Mouse (Mus musculus): Measurements from ENCODE around the gene Akr1b7. TPM values are rescaled to one million over a fixed set of nuclear protein-coding genes. Genes with fewer than 3 reads are reported as not detected.
A peak's percentile ranks its signal among the peaks of the same experiment; 100 is the strongest.
"Not testable (repeated sequence)": the region's sequence is repeated elsewhere in the genome, so short reads cannot be mapped to it uniquely, and the experiment has no call there.

Gene Akr1b7
- polyA plus RNA-seq, 1 experiment from 2014 or later = 135 TPM

DNA sequence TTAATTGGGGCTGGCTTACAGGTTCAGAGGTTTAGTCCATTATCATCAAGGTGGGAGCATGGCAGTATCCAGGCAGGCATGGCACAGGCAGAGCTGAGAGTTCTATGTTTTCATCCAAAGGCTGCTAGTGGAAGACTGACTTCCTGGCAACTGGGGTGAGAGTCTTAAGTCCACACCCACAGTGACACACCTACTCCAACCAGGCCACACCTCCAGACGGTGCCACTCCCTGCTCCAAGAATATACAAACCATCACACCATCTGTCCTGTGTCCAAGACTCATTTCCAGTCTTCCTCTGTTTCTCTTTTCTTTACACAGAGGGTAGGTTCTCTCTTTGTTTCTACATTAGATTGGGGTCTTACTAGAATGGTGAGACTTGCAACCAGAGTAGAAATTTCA lies 1.3 kb downstream of the Akr1b7 start:
- ATAC-seq (ENCODE audit: low FRiP score, low TSS enrichment); H3K4me1 ChIP-seq (ENCODE audit: insufficient read depth, low read length); H3K27ac ChIP-seq (ENCODE audit: low read length); H3K4me2 ChIP-seq (replicated peaks; ENCODE audit: low read depth, low read length); H3K9me3 ChIP-seq (ENCODE audit: low read length); H3K36me3 ChIP-seq (ENCODE audit: insufficient read depth, low read length); H3K9ac ChIP-seq (replicated peaks; ENCODE audit: low read length); H3K4me3 ChIP-seq (ENCODE audit: low read length); H3K27me3 ChIP-seq (ENCODE audit: insufficient read depth, low read length): not testable (repeated sequence)
- WGBS = 76% methylated on average over 1 of the region's 1 CpGs

DNA sequence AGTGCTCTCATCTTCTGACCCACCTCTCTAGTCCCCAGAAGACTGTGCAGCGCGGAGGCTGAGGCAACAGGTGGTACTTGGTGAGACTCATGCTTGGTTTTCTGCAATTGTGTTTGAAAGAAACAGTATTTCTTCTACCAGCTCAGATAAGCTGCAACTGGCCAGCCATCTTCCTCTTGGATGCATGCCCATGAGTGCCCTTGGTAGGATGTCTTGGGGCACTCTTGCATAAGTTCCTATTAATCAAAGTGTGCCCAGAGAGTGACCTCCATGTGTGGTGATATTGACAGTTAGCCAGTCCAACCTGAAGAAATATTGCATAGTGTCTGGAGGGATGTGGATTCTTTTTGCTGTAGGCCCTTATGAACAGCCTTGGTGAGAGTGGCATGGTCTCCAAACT lies 4.4 kb downstream of the Akr1b7 start:
- no peak for ATAC-seq (ENCODE audit: low FRiP score, low TSS enrichment)
- Histone ChIP-seq H3K27ac (ENCODE audit: low read length) (no peak overlapping the region), H3K36me3 (ENCODE audit: insufficient read depth, low read length) (no peaks in the 10 kb centered on the region), H3K4me3 (ENCODE audit: low read length) (no peak overlapping the region), H3K9me3 (ENCODE audit: low read length) (no peaks in the 10 kb centered on the region), H3K9ac (replicated peaks; ENCODE audit: low read length) (no peak overlapping the region), H3K27me3 (ENCODE audit: insufficient read depth, low read length) (no peaks in the 10 kb centered on the region), H3K4me1 (ENCODE audit: insufficient read depth, low read length) (peaks cover 6% of the 10 kb centered on the region; the same call in 1 of the 2 replicates), H3K4me2 (replicated peaks; ENCODE audit: low read depth, low read length) (no peak overlapping the region)
- 97% methylated on average over 2 of the region's 2 CpGs for WGBS

DNA sequence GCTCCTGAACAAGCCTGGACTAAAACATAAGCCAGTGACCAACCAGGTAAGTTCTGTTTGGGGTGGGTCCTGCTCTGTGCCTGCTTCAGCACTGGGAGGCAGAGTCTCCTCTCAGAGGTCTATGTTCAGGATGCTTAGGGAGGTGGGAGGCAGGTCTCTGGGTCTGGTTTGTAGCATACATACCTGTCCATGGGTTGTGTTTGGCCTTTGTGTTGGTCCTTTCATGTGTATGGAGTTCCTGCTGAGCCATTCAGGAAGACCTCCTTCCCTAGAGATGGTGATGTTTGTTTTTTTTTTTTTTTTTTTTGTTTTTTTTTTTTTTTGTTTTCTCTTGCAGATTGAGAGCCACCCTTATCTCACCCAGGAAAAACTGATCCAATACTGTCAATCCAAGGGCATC lies 6.9 kb downstream of the Akr1b7 start:
- H3K27ac ChIP-seq (ENCODE audit: low read length) = no peak overlapping the region
- no peak overlapping the region for H3K4me3 ChIP-seq (ENCODE audit: low read length)
- ATAC-seq (ENCODE audit: low FRiP score, low TSS enrichment) = no peak
- no peaks in the 10 kb centered on the region for H3K27me3 ChIP-seq (ENCODE audit: insufficient read depth, low read length)
- H3K4me2 ChIP-seq (replicated peaks; ENCODE audit: low read depth, low read length) = no peak overlapping the region
- no peaks in the 10 kb centered on the region for H3K36me3 ChIP-seq (ENCODE audit: insufficient read depth, low read length)
- no peaks in the 10 kb centered on the region for H3K4me1 ChIP-seq (ENCODE audit: insufficient read depth, low read length)
- H3K9me3 ChIP-seq (ENCODE audit: low read length) = no peaks in the 10 kb centered on the region
- H3K9ac ChIP-seq (replicated peaks; ENCODE audit: low read length) = no peak overlapping the region

DNA sequence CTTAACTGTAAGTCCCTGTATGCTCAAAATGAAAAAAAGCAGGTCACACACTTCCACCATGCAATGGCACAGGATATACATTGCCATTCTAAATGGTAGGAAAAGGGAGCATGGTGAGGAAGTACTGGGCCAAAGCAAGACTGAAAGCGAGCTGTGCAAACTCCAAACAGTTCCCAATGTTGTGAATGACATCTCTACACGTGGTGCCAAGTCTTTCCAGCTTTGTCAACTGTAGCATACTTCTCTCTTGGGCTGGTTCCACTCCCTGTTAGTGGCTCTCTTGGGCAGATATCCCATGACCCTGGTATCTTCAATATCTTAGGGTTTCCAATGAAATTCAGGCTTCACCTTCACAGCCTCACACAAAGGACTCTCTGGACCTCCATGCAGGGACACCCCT lies 26.9 kb downstream of the Akr1b7 start:
- 61% methylated on average over 2 of the region's 2 CpGs for WGBS
- Histone ChIP-seq H3K27me3 (ENCODE audit: insufficient read depth, low read length) (no peaks in the 10 kb centered on the region), H3K4me3 (ENCODE audit: low read length) (no peak overlapping the region), H3K9ac (replicated peaks; ENCODE audit: low read length) (no peak overlapping the region), H3K4me2 (replicated peaks; ENCODE audit: low read depth, low read length) (no peak overlapping the region), H3K9me3 (ENCODE audit: low read length) (no peaks in the 10 kb centered on the region), H3K4me1 (ENCODE audit: insufficient read depth, low read length) (no peaks in the 10 kb centered on the region), H3K36me3 (ENCODE audit: insufficient read depth, low read length) (no peaks in the 10 kb centered on the region), H3K27ac (ENCODE audit: low read length) (no peak overlapping the region)
- ATAC-seq (ENCODE audit: low FRiP score, low TSS enrichment) = no peak

DNA sequence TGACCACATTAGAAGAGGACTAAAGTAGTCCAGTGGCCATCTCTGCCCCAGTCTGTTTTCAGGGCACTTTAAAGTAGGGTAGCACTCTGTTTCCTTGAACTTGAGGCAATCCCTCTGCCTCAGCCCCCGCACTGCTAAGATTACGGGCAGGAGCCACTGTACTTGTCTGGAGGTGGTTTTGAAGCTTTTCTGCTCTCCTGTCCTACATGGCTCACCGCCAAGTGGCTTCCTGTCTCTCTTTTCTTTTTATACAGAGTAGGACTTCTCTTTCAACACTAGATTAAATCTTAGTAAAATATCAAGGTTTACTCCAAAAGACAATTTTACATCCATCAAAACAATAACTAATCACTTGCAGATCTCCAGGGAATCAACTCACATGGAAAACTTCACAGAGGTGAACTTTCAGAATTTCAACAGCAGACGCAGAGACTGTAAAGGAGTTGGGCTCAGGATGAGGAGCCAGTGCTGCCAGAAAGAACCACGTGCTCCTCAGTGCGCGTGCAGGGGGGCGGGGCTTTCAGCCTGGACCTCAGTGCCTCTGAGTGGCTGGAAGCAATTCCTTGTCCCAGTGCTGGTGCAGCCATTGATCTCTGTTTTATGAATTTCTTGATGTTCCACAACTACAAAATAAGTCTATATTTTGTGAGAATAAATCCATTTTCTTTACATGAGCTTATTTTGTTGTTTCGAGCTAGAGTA lies 29.6 kb downstream of the Akr1b7 start:
- 62% methylated on average over 9 of the region's 9 CpGs for WGBS
- Histone ChIP-seq H3K9ac (replicated peaks; ENCODE audit: low read length) (no peak overlapping the region), H3K9me3 (ENCODE audit: low read length) (no peaks in the 10 kb centered on the region), H3K4me3 (ENCODE audit: low read length) (no peak overlapping the region), H3K27ac (ENCODE audit: low read length) (no peak overlapping the region), H3K4me2 (replicated peaks; ENCODE audit: low read depth, low read length) (no peak overlapping the region), H3K36me3 (ENCODE audit: insufficient read depth, low read length) (no peaks in the 10 kb centered on the region), H3K27me3 (ENCODE audit: insufficient read depth, low read length) (no peaks in the 10 kb centered on the region), H3K4me1 (ENCODE audit: insufficient read depth, low read length) (no peaks in the 10 kb centered on the region)
- ATAC-seq (ENCODE audit: low FRiP score, low TSS enrichment) = no peak

DNA sequence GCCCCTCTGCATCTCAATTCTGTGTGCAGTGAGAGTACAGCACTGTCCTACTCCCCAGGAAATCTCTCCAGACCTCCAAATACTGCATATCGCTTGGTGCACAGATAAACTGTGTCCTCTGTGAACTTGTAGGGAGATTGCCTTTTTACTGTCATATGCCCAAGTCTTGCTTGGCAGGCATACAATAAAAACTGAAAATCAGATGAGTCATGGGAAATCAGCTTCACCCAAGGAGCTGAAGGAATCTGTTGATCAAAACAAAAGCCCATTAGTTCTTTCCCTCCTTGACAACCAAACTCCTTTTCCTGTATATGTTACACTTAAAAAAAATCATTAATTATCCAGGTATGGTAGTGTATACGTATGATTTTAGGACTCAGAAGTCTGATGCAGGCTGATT lies 31.7 kb downstream of the Akr1b7 start:
- no peak overlapping the region for H3K4me3 ChIP-seq (ENCODE audit: low read length)
- no peak overlapping the region for H3K4me2 ChIP-seq (replicated peaks; ENCODE audit: low read depth, low read length)
- no peaks in the 10 kb centered on the region for H3K27me3 ChIP-seq (ENCODE audit: insufficient read depth, low read length)
- H3K36me3 ChIP-seq (ENCODE audit: insufficient read depth, low read length) = no peaks in the 10 kb centered on the region
- H3K9ac ChIP-seq (replicated peaks; ENCODE audit: low read length) = no peak overlapping the region
- no peaks in the 10 kb centered on the region for H3K4me1 ChIP-seq (ENCODE audit: insufficient read depth, low read length)
- no peak overlapping the region for H3K27ac ChIP-seq (ENCODE audit: low read length)
- no peak for ATAC-seq (ENCODE audit: low FRiP score, low TSS enrichment)
- H3K9me3 ChIP-seq (ENCODE audit: low read length) = no peaks in the 10 kb centered on the region
- 79% methylated on average over 2 of the region's 2 CpGs for WGBS

DNA sequence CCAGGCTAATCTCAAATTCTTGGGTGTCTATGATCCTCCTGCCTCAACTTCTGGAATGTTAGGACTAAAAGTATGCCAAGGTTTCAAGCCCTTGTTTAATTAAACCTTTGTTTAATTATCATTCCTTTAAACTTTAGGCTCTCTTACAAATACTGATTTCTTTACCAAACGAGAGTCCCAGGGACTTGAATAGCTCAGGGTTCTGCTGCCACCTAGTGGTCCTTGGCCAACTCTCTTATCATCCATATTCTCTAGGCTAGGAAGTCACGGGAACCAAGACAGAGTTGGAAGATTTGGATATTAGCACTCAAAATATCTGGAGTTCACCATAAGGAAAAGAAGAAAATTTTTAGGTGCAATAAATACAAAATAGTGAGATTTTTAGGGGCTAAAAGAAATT lies 35.8 kb downstream of the Akr1b7 start:
- H3K36me3 ChIP-seq (ENCODE audit: insufficient read depth, low read length) = no peaks in the 10 kb centered on the region
- 6% methylated on average over 2 of the region's 2 CpGs for WGBS
- no peaks in the 10 kb centered on the region for H3K4me1 ChIP-seq (ENCODE audit: insufficient read depth, low read length)
- H3K9ac ChIP-seq (replicated peaks; ENCODE audit: low read length) = no peak overlapping the region
- no peak overlapping the region for H3K4me2 ChIP-seq (replicated peaks; ENCODE audit: low read depth, low read length)
- no peaks in the 10 kb centered on the region for H3K27me3 ChIP-seq (ENCODE audit: insufficient read depth, low read length)
- H3K27ac ChIP-seq (ENCODE audit: low read length) = no peak overlapping the region
- H3K4me3 ChIP-seq (ENCODE audit: low read length) = no peak overlapping the region
- no peaks in the 10 kb centered on the region for H3K9me3 ChIP-seq (ENCODE audit: low read length)
- no peak for ATAC-seq (ENCODE audit: low FRiP score, low TSS enrichment)

DNA sequence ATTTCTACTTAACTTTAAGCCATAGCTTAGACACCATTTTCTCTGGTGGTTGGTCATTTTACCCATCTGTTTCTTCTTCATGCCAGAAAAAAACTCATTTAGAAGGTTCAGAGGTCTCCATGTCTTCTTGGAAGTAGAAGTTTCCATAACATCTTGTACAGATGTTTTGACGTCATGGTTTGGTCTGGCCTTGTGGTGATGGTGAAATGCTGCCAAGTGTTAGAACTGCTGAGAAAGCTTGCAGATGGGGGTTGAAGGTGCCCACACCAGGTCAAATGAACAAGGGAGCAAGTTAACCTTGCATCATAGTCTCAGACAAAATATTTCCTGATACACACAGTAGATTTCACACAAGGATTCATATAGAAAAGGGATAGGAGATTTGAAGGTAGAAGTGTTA lies 36.6 kb downstream of the Akr1b7 start:
- Histone ChIP-seq H3K4me3 (ENCODE audit: low read length) (no peak overlapping the region), H3K4me2 (replicated peaks; ENCODE audit: low read depth, low read length) (no peak overlapping the region), H3K27me3 (ENCODE audit: insufficient read depth, low read length) (no peaks in the 10 kb centered on the region), H3K4me1 (ENCODE audit: insufficient read depth, low read length) (peaks cover 4% of the 10 kb centered on the region; the same call in 1 of the 2 replicates), H3K9ac (replicated peaks; ENCODE audit: low read length) (no peak overlapping the region), H3K27ac (ENCODE audit: low read length) (no peak overlapping the region), H3K9me3 (ENCODE audit: low read length) (no peaks in the 10 kb centered on the region), H3K36me3 (ENCODE audit: insufficient read depth, low read length) (no peaks in the 10 kb centered on the region)
- ATAC-seq (ENCODE audit: low FRiP score, low TSS enrichment) = no peak
- 72% methylated on average over 1 of the region's 1 CpGs for WGBS

DNA sequence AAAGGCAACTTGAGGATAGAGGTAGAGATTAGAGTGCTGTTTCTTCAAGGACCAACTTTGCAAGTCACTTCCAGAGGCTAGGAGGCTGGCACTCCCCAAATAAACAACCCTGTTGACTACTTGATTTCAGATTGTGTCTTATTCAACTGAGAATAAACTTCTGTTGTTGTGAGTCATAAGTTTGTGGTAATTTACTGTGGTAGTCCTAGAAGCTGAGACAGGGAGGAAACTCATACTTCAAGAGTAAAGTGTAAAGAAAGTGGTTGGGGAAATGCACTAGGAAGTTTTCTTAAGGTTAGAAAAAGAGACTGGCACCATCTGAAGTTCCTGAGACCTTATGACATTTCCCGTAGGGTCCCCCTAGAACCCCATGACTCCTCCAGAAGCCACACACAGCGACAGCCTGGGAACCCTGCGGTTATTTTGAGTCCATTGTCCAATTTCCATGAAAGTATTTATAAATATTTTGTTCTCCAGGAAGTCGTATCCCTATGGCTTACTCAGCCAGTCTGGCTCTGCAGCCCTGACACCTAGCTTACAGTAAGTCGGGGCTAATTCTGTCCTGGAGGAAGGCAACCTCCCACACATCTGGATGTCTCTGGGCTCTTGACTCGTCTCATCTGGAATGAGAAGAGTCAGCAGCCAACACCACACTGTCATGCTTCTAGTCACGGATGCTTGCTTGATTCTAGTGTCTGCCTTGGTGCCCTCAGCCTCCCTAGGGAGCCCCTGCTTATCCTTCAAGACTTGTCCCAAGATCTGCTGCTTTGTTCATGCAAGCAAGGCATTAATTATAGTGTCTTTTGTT lies 41.0 kb downstream of the Akr1b7 start:
- ATAC-seq (ENCODE audit: low FRiP score, low TSS enrichment) = no peak; the same call in 1 of the 2 replicates
- H3K27ac ChIP-seq (ENCODE audit: low read length) = 0 out of 2 replicates have a peak overlapping the region, but pooled peaks have one; percentile 17
- no peak overlapping the region for H3K4me3 ChIP-seq (ENCODE audit: low read length)
- no peaks in the 10 kb centered on the region for H3K27me3 ChIP-seq (ENCODE audit: insufficient read depth, low read length)
- no peak overlapping the region for H3K4me2 ChIP-seq (replicated peaks; ENCODE audit: low read depth, low read length)
- no peaks in the 10 kb centered on the region for H3K36me3 ChIP-seq (ENCODE audit: insufficient read depth, low read length)
- peaks cover 4% of the 10 kb centered on the region; the same call in 1 of the 2 replicates for H3K4me1 ChIP-seq (ENCODE audit: insufficient read depth, low read length)
- 27% methylated on average over 7 of the region's 7 CpGs for WGBS
- no peaks in the 10 kb centered on the region for H3K9me3 ChIP-seq (ENCODE audit: low read length)
- H3K9ac ChIP-seq (replicated peaks; ENCODE audit: low read length) = no peak overlapping the region

DNA sequence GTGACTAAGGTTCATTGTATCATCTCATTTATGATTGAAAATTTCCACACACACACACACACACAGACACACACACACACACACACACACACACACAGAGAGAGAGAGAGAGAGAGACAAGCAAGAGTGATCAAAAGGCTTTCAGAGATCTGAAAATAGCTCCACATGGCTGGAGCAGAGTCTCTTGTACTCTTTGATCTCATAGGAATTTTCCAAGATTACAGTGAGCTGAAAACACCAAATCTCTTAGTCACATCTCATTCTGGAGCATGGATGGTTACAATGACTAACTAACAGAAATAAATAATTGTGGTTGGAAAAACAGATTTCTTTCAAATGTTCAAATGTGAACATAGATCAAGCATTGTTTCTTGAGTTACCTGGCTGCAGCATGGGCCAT lies 47.3 kb downstream of the Akr1b7 start:
- no peak overlapping the region for H3K9ac ChIP-seq (replicated peaks; ENCODE audit: low read length)
- no peaks in the 10 kb centered on the region for H3K36me3 ChIP-seq (ENCODE audit: insufficient read depth, low read length)
- no peak overlapping the region for H3K4me2 ChIP-seq (replicated peaks; ENCODE audit: low read depth, low read length)
- no peak overlapping the region for H3K4me3 ChIP-seq (ENCODE audit: low read length)
- H3K27me3 ChIP-seq (ENCODE audit: insufficient read depth, low read length) = no peaks in the 10 kb centered on the region
- no peaks in the 10 kb centered on the region for H3K4me1 ChIP-seq (ENCODE audit: insufficient read depth, low read length)
- H3K9me3 ChIP-seq (ENCODE audit: low read length) = no peaks in the 10 kb centered on the region
- no peak overlapping the region for H3K27ac ChIP-seq (ENCODE audit: low read length)
- no peak for ATAC-seq (ENCODE audit: low FRiP score, low TSS enrichment)
